Mouse (Mus musculus) liver (tissue): Measurements from ENCODE around the gene Zbtb8a.
"Not testable (repeated sequence)": the region's sequence is repeated elsewhere in the genome, so short reads cannot be mapped to it uniquely, and the experiment has no call there.

ENCODE experiments used
- DNase-seq: peaks from one replicate; pipeline ENCODE4 v3.0.0-alpha.2; 2020; ENCODE audit warnings: mixed read lengths

The Zbtb8a gene

GRCm38 (mm10) chr4:129376961-129377545 lies 863 bp downstream of the Zbtb8a start:
- DNase-seq, result peak; percentile 45

DNA sequence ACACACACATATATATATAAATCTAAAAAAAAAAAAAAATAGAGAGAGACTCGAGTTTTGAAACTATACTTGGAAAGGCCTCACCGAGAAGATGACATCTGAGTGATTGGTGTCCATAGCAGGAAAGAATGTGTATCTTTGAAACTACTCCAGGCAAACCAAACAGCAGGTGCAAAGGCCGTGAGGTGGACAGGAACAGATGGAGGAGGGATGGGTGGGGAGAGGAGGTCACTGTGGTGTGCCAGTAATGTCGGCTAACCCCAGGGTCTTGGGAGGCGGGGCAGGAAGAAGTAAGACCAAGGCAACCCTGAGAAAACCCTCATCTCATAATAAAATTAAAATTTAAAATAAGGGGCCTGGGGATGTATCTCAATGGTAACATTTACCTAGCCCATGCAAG lies 2.1 kb downstream of the Zbtb8a start:
- no peak for DNase-seq

GRCm38 (mm10) chr4:129375000-129375399 lies 2.9 kb downstream of the Zbtb8a start:
- no peak for DNase-seq

- no peak for DNase-seq
These were observed 3.6 kb downstream of the Zbtb8a start for GRCm38 (mm10) chr4:129374219-129374755.

DNA sequence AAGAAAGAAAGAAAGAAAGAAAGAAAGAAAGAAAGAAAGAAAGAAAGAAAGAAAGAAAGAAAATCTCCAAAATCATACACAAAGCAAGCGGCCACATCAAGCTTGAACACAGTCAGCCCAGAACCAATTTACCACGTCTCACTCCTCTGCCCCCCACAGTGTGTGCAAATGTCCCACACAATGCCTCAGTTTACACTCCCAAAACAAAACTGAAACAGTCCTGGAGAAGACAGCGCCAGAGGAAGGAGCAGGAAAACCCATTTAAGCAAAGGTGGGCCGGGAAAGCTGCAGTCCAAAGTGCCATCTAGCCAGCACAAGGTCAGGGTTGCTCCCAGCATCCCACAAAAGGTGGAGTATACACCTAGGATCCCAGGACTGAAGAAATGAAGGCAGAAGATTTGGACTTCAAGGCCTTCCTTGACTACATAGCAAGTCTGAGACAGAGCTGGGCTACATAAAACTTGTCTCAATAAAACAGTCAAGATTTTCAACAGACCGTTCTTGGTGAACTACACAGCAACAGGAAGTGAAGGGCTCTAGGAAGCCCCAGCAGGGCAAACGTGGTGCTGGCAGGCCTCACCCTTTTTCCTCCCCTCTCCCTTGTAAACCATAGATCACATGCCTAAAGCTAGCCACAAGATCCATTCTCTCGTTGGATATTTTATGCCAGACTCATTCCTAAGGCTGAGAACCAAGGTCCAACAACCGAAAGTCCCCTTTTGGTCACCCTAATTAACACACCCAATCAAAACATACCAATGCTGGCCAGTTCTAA lies 4.5 kb downstream of the Zbtb8a start:
- DNase-seq, result no peak

DNA sequence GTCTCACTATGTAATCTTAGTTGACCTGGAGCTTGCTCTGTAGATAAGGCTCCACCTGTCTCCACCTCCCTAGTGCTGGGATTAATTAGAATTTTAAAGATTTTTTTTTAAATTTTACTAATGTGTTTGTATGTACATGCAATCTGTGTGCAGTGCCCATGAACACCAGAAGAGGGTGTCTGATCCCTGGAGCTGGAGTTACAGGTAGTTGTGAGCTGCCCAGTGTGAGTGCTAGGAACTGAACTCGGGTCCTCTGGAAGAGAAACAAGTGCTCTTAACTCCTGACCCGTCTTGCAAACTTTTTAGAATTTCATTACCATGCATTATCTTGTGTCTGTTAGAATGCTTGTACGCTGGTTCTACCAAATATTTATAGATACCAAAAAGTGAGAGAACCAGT lies 6.5 kb downstream of the Zbtb8a start:
- DNase-seq, result no peak

DNA sequence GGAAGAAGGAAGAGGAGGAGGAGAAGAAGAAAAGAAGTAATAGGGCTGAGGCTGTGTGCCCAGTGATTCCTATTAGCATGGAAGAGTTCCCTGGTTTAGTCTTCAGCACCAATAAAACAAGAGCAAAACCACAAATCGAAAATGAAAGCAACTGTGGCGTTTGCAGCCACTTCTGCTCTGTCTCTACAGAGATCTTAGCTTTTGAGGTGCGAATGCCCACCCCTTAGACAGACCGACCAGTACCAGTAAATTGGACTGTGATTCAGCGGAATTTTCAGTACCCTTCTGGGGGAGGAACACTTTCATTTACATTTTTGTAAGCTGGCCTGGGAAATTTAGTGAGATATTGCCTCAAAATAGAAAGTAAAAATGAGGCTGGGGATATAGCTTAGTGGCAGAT lies 12.7 kb downstream of the Zbtb8a start:
- DNase-seq, result no peak

GRCm38 (mm10) chr4:129364379-129364778 lies 13.5 kb downstream of the Zbtb8a start:
- DNase-seq, result no peak

GRCm38 (mm10) chr4:129363463-129363862 lies 14.5 kb downstream of the Zbtb8a start:
- DNase-seq, result no peak

GRCm38 (mm10) chr4:129362771-129363170 lies 15.1 kb downstream of the Zbtb8a start:
- DNase-seq, result no peak

DNA sequence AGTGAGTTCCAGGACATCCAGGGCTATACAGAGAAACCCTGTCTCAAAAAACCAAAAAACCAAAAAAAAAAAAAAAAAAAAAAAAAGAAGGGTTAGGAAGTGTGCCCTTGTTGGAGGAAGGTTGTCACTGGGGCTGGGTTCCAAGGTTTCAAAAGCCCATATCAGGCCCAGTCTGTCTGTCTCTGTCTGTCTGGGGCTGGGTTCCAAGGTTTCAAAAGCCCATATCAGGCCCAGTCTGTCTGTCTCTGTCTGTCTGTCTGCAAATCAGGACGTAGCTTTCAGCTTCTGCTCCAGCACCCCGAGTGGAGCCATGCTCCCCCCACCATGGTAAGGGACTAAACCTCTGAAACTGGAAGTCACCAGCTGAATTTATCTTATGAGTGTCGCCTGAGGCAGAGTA lies 15.7 kb downstream of the Zbtb8a start:
- not testable (repeated sequence) for DNase-seq

DNA sequence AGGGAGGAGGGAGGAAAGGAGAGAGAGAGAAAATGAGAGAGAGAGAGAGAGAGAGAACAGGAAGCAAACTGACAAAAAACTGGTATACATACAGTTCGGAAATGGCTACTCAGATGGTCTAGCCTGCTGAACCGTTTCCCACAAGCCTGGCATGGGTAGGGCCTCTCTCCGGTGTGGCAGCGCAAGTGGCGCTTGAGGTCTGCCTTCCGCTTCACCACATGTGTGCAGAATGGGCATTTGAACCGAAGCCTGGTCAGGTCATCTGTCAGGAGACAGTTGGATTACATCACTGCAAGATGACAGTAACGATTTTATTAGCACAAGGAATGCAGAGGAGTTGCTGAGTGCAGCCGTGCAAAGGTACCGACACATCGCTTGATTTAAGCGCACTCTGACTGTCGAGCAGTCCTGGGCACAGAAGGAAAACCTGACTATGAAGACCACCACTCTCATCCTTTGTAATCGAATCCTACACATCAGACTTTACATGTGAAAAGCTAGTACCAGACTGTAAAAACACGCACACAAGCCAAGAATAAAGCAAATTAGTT lies 20.2 kb downstream of the Zbtb8a start:
- no peak for DNase-seq

GRCm38 (mm10) chr4:129354236-129354635 lies 23.7 kb downstream of the Zbtb8a start:
- DNase-seq, result no peak

DNA sequence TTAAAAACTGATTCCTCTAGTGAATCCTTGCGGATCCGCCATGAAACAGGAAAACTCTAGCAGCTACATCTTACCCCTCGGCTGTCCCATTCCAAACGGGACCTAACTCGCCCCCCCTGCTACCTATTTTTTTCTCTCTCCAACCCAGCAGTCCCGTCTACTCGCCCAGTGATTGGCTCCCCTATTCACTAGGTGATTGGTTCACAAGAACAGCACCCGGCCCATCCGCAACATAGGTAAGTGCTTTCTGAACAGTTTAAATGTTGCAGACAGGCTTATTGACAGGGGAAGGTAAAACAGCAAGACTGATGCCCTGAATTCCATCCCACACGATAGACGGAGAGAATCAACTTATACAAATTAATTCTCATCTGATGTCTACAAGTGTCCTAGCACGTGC lies 24.7 kb downstream of the Zbtb8a start:
- no peak for DNase-seq

GRCm38 (mm10) chr4:129351111-129351510 lies 26.8 kb downstream of the Zbtb8a start:
- no peak for DNase-seq

DNA sequence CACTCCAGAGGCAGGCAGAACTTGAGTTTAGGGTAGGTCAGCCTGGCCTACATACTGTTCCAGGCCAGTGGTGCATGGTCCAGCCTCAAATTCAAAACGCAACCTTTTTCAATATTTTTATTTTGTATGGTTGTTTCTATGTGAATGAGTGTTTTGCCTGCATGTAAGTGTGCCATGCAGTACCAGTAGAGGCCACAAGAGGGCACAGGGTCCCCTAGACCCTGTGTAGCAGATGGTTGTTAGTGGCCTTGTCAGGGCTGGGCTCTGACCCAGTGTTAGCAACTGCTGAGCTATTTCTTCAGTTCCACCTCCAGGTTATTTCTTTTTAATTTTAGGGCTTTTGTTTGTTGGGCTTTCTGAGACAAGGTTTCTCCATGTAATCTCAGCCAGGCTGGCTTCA lies 27.3 kb downstream of the Zbtb8a start:
- peak; percentile 86 for DNase-seq

GRCm38 (mm10) chr4:129346481-129347154 lies 31.3 kb downstream of the Zbtb8a start:
- no peak for DNase-seq

- DNase-seq, result no peak
These were observed 35.2 kb downstream of the Zbtb8a start for GRCm38 (mm10) chr4:129342705-129343104.

DNA sequence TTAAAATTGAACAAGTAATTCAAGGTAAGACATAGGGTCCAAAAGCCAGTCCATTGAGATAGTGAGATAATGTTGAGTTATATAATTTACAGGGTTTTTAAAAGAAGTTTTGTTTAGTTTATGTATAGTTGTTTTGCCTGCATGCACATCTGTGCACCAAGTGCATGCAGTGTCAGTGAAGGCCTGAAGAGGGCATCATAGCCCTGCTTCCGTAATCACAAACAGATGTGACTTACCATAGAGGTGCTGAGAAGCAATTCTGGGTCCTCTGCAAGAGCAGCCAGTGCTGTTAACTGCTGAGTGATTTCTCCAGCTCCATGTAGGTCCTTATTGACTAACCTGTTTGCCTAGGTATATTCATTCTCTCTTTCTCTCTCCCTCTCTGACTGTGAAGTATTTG lies 36.0 kb downstream of the Zbtb8a start:
- DNase-seq, result no peak

- DNase-seq, result peak; percentile 81
These were observed 38.2 kb downstream of the Zbtb8a start for GRCm38 (mm10) chr4:129339743-129340142.

- DNase-seq, result no peak
These were observed 41.6 kb downstream of the Zbtb8a start for GRCm38 (mm10) chr4:129336291-129336690.

GRCm38 (mm10) chr4:129335216-129336074 lies 42.5 kb downstream of the Zbtb8a start, which contains the start of the genes Rbbp4 and Zbtb8os:
TSS of gene Rbbp4 (minus strand) at chr4:129335370.
TSS of gene Zbtb8os (plus strand) at chr4:129335695.
- peak; percentile 100 for DNase-seq
